Mouse (Mus musculus): Measurements from ENCODE around the gene Cyfip2.

The Cyfip2 gene

GRCm38 (mm10) chr11:46276778-46277177, 35.9 kb downstream of the Cyfip2 start:
- DNase-seq (ENCODE audit: low spot score in 2 of 2) = peak; percentile 25 to 41

- DNase-seq (ENCODE audit: low spot score in 2 of 2) = no peak
These were observed 36.5 kb downstream of the Cyfip2 start for GRCm38 (mm10) chr11:46276168-46276567.

- peak; percentile 83 to 86 for DNase-seq (ENCODE audit: low spot score in 2 of 2)
These were observed 37.4 kb downstream of the Cyfip2 start for GRCm38 (mm10) chr11:46275302-46275701.

- DNase-seq (ENCODE audit: low spot score in 2 of 2) = no peak
These were observed 38.7 kb downstream of the Cyfip2 start for GRCm38 (mm10) chr11:46273969-46274368.

GRCm38 (mm10) chr11:46272058-46272681, 40.5 kb downstream of the Cyfip2 start:
- DNase-seq (ENCODE audit: low spot score in 2 of 2) = no peak

- DNase-seq (ENCODE audit: low spot score in 2 of 2) = no peak
These were observed 42.8 kb downstream of the Cyfip2 start for GRCm38 (mm10) chr11:46269893-46270292.

GRCm38 (mm10) chr11:46269391-46269790, 43.3 kb downstream of the Cyfip2 start:
- DNase-seq (ENCODE audit: low spot score in 2 of 2) = no peak

- DNase-seq (ENCODE audit: low spot score in 2 of 2) = peak; percentile 34 to 53
These were observed 43.7 kb downstream of the Cyfip2 start for GRCm38 (mm10) chr11:46268991-46269390.

- peak; percentile 35 to 53 for DNase-seq (ENCODE audit: low spot score in 2 of 2)
These were observed 47.5 kb downstream of the Cyfip2 start for GRCm38 (mm10) chr11:46265031-46265786.

- DNase-seq (ENCODE audit: low spot score in 2 of 2) = no peak
These were observed 48.1 kb downstream of the Cyfip2 start for GRCm38 (mm10) chr11:46264584-46264983.

GRCm38 (mm10) chr11:46263291-46263690, 49.4 kb downstream of the Cyfip2 start:
- no peak for DNase-seq (ENCODE audit: low spot score in 2 of 2)

GRCm38 (mm10) chr11:46262854-46263253, 49.8 kb downstream of the Cyfip2 start:
- DNase-seq (ENCODE audit: low spot score in 2 of 2) = no peak

GRCm38 (mm10) chr11:46258749-46259148, 53.9 kb downstream of the Cyfip2 start:
- DNase-seq (ENCODE audit: low spot score in 2 of 2) = no peak

- no peak for DNase-seq (ENCODE audit: low spot score in 2 of 2)
These were observed 54.5 kb downstream of the Cyfip2 start for GRCm38 (mm10) chr11:46258207-46258606.

- DNase-seq (ENCODE audit: low spot score in 2 of 2) = no peak
These were observed 57.4 kb downstream of the Cyfip2 start for GRCm38 (mm10) chr11:46255291-46255690.

GRCm38 (mm10) chr11:46251994-46252393, 60.7 kb downstream of the Cyfip2 start:
- peak; percentile 46 to 56 for DNase-seq (ENCODE audit: low spot score in 2 of 2)

- DNase-seq (ENCODE audit: low spot score in 2 of 2) = no peak
These were observed 64.3 kb downstream of the Cyfip2 start for GRCm38 (mm10) chr11:46248352-46248751.

- no peak for DNase-seq (ENCODE audit: low spot score in 2 of 2)
These were observed 66.3 kb downstream of the Cyfip2 start for GRCm38 (mm10) chr11:46246393-46246792.

- no peak for DNase-seq (ENCODE audit: low spot score in 2 of 2)
These were observed 66.7 kb downstream of the Cyfip2 start for GRCm38 (mm10) chr11:46245926-46246325.

GRCm38 (mm10) chr11:46244731-46245604, 67.7 kb downstream of the Cyfip2 start:
- no peak for DNase-seq (ENCODE audit: low spot score in 2 of 2)

- no peak for DNase-seq (ENCODE audit: low spot score in 2 of 2)
These were observed 70.7 kb downstream of the Cyfip2 start for GRCm38 (mm10) chr11:46241985-46242384.

- DNase-seq (ENCODE audit: low spot score in 2 of 2) = no peak
These were observed 71.4 kb downstream of the Cyfip2 start for GRCm38 (mm10) chr11:46241150-46241673.
